Mouse (Mus musculus) cerebellum, adult 2 months (tissue): Measurements from ENCODE around the gene Trpm5. TPM values are rescaled to one million over a fixed set of nuclear protein-coding genes. Genes with fewer than 3 reads are reported as not detected.

Experiments
- DNase-seq, 2 experiments: peaks; one replicate each; pipeline ENCODE4 v3.0.0; 2021
- H3K27ac ChIP-seq: fragments of 200-500 bp; 2 replicates; pipeline ENCODE4 v1.5.1; 2012; ENCODE audit warnings: low read length, control low read depth, inconsistent platforms; ENCODE audit not compliant: insufficient read depth
- H3K27me3 ChIP-seq: fragments of 200-500 bp; 2 replicates; pipeline ENCODE4 v1.6.1; 2012; ENCODE audit warnings: inconsistent platforms, mild to moderate bottlenecking, low read length, moderate library complexity; ENCODE audit not compliant: control insufficient read depth, insufficient read depth
- H3K4me1 ChIP-seq: fragments of 200-500 bp; 2 replicates; pipeline ENCODE4 v1.6.1; 2011; ENCODE audit warnings: low read length; ENCODE audit not compliant: control insufficient read depth, insufficient read depth
- H3K4me3 ChIP-seq: fragments of 200-500 bp; replicated peaks from 2 replicates; pipeline ENCODE3; 2011; ENCODE audit warnings: mild to moderate bottlenecking, low read depth, low read length, control low read depth; ENCODE audit not compliant: insufficient read depth
- CTCF ChIP-seq: fragments of 200-500 bp; IDR thresholded peaks from 2 replicates; pipeline ENCODE4 v1.5.1; 2011; ENCODE audit warnings: low read depth, mild to moderate bottlenecking, control low read depth, low read length, moderate library complexity, borderline replicate concordance; ENCODE audit not compliant: insufficient read depth
- POLR2A ChIP-seq: fragments of 200-500 bp; IDR thresholded peaks from 2 replicates; pipeline ENCODE4 v1.6.1; 2011; ENCODE audit warnings: low read length, control low read depth, borderline replicate concordance; ENCODE audit not compliant: insufficient read depth
- WGBS: fragments of 180-500 bp; shearing (Covaris S2); methylation state at CpG from one replicate; pipeline ENCODE4 v1.1.7; 2018; 5-methylcytosine and 5-hydroxymethylcytosine counted together
- polyA plus RNA-seq: library from polyadenylated mRNA; depleted of rRNA; stranded (reverse); fragments of >200 nt; gene quantifications from 2 replicates; pipeline ENCODE4 v1.2.3, GENCODE M21; 2012

Trpm5 gene
- polyA plus RNA-seq, 1 experiment = 0.13 TPM

DNA sequence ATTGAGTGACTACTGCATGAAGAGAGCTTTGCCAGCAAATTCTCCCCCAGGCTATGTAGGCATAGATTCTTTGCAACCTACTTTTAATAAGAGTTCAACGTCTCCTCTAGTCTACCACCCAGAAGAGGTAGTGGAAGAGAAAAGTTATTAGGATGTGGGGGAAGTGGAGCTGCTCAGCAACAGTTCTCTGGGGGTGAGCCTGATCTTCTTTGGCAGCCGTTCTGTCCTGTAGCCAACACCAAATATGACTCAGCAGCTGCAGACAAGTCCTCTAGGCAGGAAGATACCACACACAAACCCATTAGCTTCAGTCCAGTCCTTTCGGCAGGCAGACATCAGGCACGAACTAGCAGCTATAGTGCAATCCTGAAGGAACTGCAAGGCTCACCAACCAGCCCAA, 6.3 kb upstream of the Trpm5 start:
- Histone ChIP-seq H3K27ac (no peak overlapping the region), H3K4me3 (no peak overlapping the region), H3K4me1 (no peaks in the 10 kb centered on the region), H3K27me3 (no peaks in the 10 kb centered on the region)
- TF ChIP-seq POLR2A (no peak), CTCF (no peak)
- no peak for DNase-seq
- WGBS = 42% methylated on average over 4 of the region's 4 CpGs

DNA sequence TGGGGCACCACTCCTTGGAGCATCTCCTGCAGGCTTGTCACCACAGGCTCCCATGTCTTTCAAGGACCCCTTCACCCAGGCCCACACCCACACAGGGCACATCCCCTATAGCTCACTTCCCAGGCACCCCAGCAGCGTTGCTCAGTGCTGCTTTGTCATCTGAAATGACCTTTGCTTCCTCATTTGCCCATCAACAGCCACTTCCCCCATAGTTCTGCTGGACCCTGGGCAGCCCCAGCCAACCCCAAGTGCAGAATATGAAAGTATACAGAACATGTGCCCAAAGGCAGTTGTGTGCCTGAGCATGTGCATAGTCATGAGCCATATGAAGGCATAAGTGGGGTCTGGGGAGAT, 1.1 kb upstream of the Trpm5 start:
- H3K27ac ChIP-seq = no peak overlapping the region
- no peaks in the 10 kb centered on the region for H3K4me1 ChIP-seq
- no peak for TF ChIP-seq CTCF
- no peaks in the 10 kb centered on the region for H3K27me3 ChIP-seq
- no peak for DNase-seq
- no peak overlapping the region for H3K4me3 ChIP-seq
- 61% methylated on average over 1 of the region's 1 CpGs for WGBS

DNA sequence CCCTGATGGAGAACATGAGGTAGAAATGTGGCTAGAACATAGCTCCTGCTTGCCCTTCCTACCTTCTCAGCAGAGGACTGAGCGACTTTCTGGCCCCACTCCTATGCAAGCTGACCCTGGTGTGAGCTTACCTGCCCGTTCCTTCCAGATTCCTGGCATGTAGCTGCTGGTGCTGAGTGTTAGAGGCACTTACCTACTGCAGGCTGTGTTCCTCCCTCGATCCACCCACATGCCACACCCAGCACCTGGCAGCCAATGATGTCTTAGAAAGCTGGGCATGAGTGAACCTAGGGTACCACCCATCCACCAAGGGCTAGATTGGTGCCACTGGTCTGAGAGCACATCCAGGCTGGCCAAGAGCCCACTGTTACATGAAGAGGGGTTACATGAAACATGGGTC, 595 bp downstream of the Trpm5 start:
- TF ChIP-seq POLR2A (no peak), CTCF (no peak)
- no peak overlapping the region for H3K4me3 ChIP-seq
- no peaks in the 10 kb centered on the region for H3K27me3 ChIP-seq
- no peaks in the 10 kb centered on the region for H3K4me1 ChIP-seq
- no peak for DNase-seq
- 85% methylated on average over 3 of the region's 3 CpGs for WGBS
- H3K27ac ChIP-seq = no peak overlapping the region

DNA sequence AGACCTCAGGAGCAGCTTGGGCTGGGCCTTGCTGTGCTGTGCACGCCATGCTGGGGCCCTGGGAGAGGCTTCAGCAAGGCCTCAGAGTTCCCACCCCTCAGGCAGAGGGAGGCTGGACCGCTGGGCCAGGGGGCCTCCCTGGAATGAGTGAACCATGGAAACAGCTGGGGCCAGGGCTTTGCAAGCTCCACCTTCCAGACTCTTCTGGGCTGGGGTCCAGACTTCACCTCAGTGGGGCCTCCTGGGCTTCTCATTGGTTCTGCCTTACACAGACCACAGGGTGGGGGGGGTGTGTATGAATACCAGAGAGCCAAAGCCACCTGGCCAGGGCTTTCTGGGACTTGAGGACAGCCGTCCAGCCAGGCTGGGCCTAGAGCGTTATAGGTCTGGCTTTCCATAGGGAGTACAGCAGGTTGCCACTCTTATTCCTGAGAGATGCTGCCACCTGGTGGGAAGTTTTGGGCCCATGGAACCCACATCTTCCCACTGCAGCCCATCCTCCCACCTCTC, 7.3 kb downstream of the Trpm5 start:
- H3K27me3 ChIP-seq = no peaks in the 10 kb centered on the region
- no peak overlapping the region for H3K27ac ChIP-seq
- H3K4me1 ChIP-seq = no peaks in the 10 kb centered on the region
- no peak for TF ChIP-seq POLR2A
- TF ChIP-seq CTCF = peak; percentile 52; the same call in 1 of the 2 replicates
- WGBS = 64% methylated on average over 4 of the region's 4 CpGs
- H3K4me3 ChIP-seq = no peak overlapping the region
- DNase-seq = no peak

DNA sequence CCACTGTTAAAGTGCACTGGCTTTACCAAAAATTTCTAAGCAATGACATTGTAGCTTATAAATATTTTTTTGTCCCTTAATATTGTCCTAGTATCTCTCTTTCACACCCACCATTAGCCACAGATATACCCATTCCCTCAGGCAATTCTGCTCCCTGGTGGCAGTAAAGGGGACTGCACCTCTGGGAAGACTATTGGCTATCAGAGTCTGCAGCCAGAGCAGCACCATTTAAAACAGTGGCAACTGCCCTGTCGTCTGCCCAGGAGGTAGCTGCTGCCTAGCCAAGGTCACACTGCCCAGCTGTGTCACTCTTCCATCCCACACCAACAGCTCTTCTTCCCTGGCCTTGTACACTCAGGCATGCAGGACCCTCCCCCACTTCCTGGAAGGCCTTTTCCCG, 8.1 kb downstream of the Trpm5 start:
- no peaks in the 10 kb centered on the region for H3K27me3 ChIP-seq
- H3K4me1 ChIP-seq = no peaks in the 10 kb centered on the region
- peak; percentile 78 for TF ChIP-seq CTCF
- TF ChIP-seq POLR2A = no peak
- DNase-seq = peak; percentile 48 to 69
- no peak overlapping the region for H3K4me3 ChIP-seq
- WGBS = 52% methylated on average over 2 of the region's 2 CpGs
- no peak overlapping the region for H3K27ac ChIP-seq

DNA sequence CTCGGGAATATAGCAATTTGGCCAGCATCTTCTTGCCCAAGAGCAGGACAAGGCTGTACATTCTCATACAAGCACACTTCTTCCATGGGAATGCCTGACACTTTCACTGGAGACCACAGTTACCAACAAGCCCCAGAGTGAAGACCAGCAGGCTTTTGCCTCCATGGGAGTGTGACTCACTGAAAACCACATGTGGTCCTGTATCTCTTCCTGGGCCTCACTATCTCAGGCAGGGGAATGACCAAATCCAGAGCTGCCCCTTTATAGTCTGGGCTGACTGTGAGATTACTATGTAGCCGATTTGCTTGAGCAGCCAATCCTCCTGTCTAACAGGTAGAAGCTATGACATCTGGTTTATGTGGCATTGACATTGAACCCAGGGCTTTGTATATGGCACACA, 10.7 kb downstream of the Trpm5 start:
- H3K4me1 ChIP-seq = no peaks in the 10 kb centered on the region
- H3K27ac ChIP-seq = no peak overlapping the region
- DNase-seq = no peak
- no peak overlapping the region for H3K4me3 ChIP-seq
- no peaks in the 10 kb centered on the region for H3K27me3 ChIP-seq
- no peak for TF ChIP-seq POLR2A
- TF ChIP-seq CTCF = no peak
- WGBS = 88% methylated on average over 2 of the region's 2 CpGs

DNA sequence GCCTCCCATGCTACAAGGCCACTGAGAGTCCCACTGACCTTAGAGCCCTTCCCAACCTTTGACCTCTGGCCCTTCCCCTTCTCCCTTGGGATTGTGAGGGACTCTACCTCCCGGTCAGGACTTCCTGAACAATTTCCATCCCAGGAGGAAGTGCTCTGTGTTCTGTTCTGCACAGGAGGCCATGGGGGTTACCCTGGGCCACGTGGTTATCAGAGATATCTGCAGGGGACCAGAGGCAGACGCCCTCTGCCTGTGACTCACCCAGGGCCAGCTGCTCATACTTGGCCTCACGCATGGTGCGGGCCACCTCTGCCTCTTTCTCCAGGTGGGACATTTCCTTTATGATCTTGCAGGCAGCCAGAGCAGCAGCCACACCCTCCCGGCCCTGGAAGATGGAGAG, 12.4 kb downstream of the Trpm5 start:
- WGBS = 73% methylated on average over 6 of the region's 6 CpGs
- Histone ChIP-seq H3K27me3 (no peaks in the 10 kb centered on the region), H3K27ac (no peak overlapping the region), H3K4me1 (no peaks in the 10 kb centered on the region), H3K4me3 (no peak overlapping the region)
- DNase-seq = no peak
- TF ChIP-seq POLR2A (no peak), CTCF (no peak)

DNA sequence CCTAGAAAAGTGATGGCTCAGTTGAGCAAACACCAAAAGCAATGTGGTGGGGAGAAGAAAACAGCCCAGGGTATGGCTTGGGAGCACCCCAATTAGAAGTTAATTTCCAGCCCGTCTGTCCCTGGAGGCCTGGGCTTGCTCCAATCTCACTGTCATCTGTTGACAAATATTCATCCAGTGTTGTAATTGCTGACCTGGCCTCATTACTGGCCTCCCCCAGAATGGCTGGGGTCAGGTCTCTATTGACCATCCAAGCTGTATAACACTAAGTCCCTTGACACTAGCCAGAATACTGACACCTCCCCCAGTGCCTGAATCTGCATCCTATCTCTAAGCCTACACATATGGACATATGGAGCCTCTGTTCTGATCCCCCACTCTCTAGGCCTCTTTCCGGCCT, 17.1 kb downstream of the Trpm5 start:
- no peak for TF ChIP-seq POLR2A
- TF ChIP-seq CTCF = no peak
- WGBS = 89% methylated on average over 2 of the region's 2 CpGs
- peaks cover 4% of the 10 kb centered on the region for H3K4me1 ChIP-seq
- H3K4me3 ChIP-seq = no peak overlapping the region
- DNase-seq = no peak
- no peak overlapping the region for H3K27ac ChIP-seq
- no peaks in the 10 kb centered on the region for H3K27me3 ChIP-seq

DNA sequence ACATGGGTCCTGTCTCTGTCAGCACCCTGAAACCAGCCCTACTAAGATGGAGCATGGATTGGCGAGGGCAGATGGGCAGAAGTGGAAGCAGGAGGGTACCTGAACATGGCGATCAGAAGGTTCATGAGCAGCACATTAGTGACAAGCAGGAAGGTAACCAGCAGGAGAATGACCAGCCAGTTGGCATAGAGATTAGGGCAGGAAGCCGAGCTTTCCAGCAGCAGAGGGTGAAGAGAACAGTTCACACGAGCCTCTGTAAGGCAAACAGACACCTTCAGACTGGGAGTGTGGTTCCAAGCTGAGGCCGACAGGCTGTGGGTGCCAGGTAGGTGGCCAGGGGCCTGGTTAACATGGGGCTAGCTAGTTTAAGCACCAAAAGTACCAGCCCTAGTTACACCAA, 19.0 kb downstream of the Trpm5 start:
- TF ChIP-seq POLR2A (no peak), CTCF (no peak)
- 45% methylated on average over 5 of the region's 5 CpGs for WGBS

DNA sequence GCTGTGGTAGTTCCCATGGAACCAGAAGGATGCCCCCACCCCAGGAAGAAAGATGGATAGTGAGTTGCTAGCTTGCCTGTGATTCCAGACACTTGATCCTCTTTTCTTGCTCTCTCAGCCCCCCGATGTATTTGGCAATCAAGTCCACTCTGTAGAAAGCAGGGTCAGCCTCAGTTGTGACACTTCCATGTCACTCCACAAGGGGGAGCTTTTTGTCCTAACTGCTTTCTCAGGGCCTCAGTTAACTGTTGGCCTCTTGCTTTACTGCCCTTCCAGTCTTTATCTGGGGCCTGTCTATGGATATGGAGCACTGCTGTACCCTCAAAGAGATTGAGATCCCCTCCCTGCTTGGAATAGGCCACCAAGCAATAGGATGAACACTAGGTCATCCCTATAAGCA, 21.4 kb downstream of the Trpm5 start:
- DNase-seq = no peak

More for the DNA sequence above, 19.0 kb downstream of the Trpm5 start:
- H3K27ac ChIP-seq = no peak overlapping the region
- H3K4me3 ChIP-seq = no peak overlapping the region
- peaks cover 8% of the 10 kb centered on the region for H3K4me1 ChIP-seq
- DNase-seq = no peak
- H3K27me3 ChIP-seq = no peaks in the 10 kb centered on the region

More for the DNA sequence above, 21.4 kb downstream of the Trpm5 start:
- Histone ChIP-seq H3K27ac (no peak overlapping the region), H3K4me1 (peaks cover 15% of the 10 kb centered on the region), H3K4me3 (no peak overlapping the region), H3K27me3 (no peaks in the 10 kb centered on the region)
- TF ChIP-seq POLR2A (no peak), CTCF (peak; percentile 50)
- WGBS = 56% methylated on average over 1 of the region's 1 CpGs
